Mouse (Mus musculus) liver, adult 2 months (tissue): ENCODE data around the gene Olfr1360.

Experiments used
- CTCF ChIP-seq: fragments of 200-500 bp; IDR thresholded peaks from 2 replicates; pipeline ENCODE4 v1.5.1; 2011; ENCODE audit warnings: low read depth, low read length, control low read depth
- POLR2A ChIP-seq: fragments of 200-500 bp; IDR thresholded peaks from 2 replicates; pipeline ENCODE4 v1.6.1; 2011; ENCODE audit warnings: low read length, control low read depth; ENCODE audit not compliant: insufficient read depth; ENCODE audit errors: extremely low read depth

DNA sequence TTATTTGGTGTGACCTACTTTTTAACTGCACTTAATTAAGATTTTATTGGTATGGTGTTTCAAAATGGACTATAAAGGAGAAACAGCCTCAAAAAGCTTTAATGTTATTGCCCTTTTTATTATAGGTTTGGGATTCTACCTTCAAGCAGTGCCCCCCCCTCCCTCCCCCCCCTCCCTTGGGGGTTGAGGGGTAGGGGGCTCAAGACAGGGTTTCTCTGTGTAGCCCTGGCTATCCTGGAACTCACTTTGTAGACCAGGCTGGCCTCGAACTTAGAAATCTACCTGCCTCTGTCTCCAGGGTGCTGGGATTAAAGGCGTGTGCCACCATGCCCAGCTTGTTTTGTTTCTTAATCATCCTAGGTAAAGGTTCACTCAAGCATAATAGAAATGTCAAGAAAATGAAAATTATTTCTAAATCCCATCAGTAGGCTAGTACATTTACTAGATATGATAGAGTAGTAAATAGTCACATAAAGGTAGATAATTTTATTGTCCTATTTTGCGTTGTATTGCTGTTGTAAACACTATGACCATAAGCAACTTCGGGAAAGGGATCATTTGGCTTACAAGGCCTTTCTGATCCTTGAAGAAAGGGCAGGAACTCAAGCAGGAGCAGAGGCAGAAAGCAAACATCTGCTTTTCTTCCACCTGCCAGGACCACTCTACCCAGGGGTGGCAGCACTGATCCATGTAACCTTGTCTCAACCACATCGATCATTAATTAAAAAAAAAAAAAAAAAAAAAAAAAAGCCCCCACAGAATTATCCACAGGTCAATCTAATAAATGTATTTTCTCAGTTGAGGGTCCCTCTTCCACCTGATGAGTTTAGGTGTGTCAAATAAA, 46.0 kb upstream of the Olfr1360 start:
- TF ChIP-seq POLR2A = no peak
- TF ChIP-seq CTCF = no peak
